Mouse (Mus musculus) adrenal gland, postnatal 14 days (tissue): ENCODE measurements around the gene Runx2. TPM values are rescaled to one million over a fixed set of nuclear protein-coding genes. Genes with fewer than 3 reads are reported as not detected.
A peak's percentile ranks its signal among the peaks of the same experiment; 100 is the strongest.

Source experiments
- DNase-seq: peaks from one replicate; pipeline ENCODE4 v3.0.0; 2021; ENCODE audit warnings: mixed read lengths
- total RNA-seq: library from RNA; stranded (reverse); gene quantifications from 2 replicates; pipeline ENCODE4 v1.2.3, GENCODE M21; 2021

The Runx2 gene
- total RNA-seq, 1 experiment from 2014 or later = 15.9 TPM

DNA sequence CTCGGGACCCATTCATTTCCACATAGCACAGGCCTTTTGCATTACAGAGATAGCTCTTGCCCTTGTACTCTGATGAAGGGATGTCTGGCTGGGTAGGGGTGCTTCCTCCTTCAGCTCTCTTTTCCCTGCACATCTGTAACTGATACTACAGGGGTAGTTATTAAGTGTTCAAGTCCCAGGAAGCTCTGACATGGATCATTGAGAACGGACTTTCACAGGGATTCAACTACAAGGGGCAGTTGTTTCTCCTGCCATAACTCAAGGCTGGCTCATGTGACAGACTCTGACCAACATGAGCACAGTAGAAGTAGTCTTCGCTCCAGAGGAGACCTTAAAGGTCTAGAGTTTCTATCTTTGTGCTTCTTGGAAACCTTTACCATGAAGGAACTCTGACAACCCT is 226.1 kb downstream of the Runx2 start:
- DNase-seq = no peak

DNA sequence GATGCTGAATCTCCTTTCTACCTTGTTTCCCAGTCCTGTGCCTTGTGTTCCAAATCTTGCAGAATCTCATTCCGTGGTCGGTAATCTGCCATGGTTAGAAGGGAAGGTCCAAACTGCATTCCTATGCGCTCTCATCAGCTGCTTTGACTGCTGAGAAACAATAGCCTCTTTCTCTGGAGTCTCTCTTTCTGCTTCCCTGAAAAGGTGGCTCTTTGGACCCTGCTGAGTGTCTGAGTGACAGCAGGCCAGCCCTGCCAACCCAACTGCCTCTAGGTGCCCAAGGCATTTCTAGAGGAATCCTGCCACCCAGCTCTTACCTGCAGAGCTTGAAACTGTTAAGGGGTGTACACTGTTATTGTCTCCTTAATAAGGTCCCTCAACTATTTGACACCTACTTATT is 226.6 kb downstream of the Runx2 start:
- no peak for DNase-seq

DNA sequence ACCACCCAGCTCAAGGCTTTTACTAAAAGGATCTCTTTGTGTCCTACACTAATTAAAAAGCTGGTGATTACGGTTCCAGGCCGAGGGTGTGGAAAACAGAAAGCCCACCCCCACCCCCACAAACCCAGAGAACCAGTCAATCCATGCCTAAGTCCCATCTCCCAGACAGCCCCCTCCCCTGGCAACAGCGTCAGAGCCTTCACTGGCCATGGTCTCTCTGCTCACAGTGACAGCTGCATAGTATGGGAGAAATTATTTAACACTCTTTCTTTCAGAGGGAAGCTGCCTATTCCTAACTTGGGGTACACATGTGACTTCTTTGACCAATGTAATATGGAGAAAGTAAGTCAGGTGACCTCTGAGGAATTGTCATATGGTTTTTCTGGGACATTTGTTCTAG is 228.4 kb downstream of the Runx2 start:
- DNase-seq = no peak

DNA sequence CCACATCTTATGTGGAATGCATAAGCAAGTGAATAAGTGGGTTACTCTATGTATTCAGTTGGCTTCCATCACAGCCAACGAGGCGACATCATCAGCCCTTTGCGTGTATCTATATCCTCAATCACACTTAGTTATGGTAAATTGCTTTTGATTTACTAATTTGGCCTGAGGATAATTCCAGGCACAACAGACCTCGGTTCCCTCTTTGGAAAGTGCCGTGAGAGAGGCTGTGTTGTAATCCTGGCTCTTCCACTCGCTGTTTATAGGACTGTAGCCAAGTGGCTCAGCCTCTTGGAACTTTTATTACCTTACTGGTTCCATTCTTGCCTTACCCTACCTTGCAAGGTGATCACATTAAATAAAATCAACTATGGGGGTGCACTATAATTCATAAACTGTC is 229.8 kb downstream of the Runx2 start:
- no peak for DNase-seq

DNA sequence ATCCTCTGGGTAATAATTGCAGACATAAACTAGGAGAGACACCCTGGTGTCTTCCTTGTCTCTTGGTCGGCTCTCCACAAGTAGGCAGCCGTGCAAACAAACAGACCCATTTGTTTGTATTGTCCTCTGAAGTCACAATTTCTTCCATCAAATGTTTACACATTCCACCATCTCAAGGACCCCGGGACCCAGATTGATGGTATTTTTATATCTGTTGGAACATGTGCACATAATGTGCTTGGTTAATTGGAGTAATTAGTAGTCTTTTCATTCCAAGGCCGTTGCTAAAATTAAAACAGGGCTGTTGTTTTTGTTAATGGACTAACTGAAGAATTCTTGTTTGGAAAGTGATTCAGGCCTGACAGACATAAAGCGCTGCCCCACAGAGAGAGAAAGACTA is 236.8 kb downstream of the Runx2 start:
- DNase-seq = no peak

DNA sequence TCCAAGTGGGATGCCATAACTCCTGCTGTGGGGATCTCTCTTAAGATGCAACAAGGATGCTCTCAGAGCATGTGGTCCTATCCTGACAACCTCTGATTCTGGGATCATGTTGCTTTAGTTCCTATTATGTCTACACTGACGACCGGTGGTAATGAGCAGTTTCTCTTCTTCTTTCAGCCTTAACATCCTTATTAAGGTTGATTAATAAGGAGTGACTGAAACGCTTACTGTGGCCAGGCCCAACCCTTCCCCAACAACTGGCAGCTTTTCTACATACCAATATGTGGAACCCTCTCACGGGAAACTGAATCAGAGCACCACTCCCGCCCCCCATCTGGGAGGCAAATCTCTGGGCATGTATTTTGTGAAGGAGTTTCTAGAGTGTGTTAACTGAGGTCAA is 243.7 kb downstream of the Runx2 start:
- no peak for DNase-seq

DNA sequence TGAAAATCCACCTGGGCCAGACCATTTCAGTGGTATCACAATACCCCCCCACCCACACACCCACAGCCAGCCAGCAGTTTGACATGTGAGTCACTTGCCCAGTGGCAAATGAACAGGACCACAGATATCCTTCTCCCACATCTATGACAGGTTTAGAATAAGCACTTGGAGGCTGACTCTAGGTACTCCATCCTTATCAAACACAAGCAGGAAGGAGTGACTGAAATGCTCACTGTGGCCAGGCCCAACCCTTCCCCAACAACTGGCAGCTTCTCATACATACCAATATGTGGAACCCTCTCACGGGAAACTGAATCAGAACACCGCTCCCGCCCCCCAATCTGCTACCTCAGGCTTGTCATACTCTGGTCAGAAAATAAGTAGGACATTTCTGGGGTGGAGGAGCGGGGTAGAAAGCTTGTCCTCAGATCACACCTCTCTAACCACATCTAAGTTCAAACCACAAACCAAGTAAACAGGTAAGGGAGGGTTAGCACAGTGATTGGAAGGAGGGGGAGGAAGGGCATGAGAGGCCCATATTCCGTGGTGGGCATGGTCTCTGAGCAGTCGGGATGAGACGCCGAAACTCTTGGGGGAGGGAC is 245.5 kb downstream of the Runx2 start:
- DNase-seq = no peak

DNA sequence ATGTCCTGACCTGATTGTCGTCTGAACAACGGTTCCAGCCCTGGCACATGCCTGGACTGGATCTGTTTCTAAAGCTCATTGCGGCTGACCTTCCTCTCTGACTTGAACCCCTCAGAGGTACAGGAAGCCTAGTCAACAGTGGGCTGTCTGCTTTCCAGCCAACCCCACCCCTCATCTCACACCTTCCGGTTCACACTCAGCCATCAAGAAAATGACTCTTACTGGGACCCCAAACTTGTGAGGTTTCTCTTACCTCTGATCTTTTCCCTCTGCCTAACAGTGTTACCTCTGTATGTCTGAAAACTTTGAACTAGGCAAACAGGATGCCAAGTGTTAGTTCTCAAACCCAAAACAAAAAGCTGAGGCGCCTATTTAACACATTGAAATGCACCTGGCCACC is 247.6 kb downstream of the Runx2 start:
- no peak for DNase-seq

GRCm38 (mm10) chr17:44565884-44566515 is 248.6 kb downstream of the Runx2 start:
- DNase-seq = no peak

DNA sequence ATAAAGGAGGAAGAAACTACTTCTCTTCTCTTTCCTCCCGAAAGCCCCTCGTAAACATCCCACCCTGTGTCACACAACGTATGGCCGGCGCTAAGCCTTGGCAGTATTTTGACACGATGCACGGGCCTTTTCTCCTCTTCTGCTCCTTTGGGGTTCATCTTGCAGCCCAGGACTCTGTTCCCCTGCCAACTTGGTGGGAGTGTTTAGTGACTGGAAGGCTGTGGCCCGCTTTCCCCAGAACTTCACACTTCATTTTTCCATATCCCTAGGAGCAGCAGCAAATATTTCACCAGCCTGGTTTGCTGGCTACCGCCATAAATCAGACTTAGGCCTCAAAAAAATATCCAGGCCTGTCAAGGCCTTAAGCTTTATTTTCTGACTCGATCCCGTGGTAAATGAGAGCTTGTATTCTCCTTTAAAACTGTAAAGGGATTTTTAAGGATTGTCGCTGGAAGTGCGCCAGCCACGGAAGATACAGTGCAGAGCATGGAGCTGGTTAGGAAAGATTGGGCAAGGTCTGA is 249.2 kb downstream of the Runx2 start:
- peak; percentile 33 for DNase-seq

GRCm38 (mm10) chr17:44564611-44565198 is 249.9 kb downstream of the Runx2 start:
- DNase-seq = no peak

DNA sequence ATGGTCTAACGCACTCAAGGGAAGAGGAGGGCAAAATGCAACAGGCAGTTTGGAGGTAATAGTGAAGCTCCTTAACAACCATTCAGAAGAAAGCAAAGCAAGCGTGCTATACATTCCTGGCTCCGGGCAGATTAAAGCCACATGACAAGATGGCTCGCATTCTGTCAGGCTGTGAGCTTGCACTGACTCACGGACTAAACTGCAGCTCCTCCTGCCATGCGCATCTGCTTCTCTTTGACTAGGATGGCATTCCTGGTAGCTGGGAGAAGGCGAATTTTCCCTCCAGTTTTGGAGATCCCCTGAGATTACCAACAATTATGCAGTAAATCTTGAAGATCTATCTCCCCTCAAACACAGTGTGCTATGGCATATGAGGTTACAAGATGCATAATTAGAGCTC is 254.6 kb downstream of the Runx2 start:
- no peak for DNase-seq

DNA sequence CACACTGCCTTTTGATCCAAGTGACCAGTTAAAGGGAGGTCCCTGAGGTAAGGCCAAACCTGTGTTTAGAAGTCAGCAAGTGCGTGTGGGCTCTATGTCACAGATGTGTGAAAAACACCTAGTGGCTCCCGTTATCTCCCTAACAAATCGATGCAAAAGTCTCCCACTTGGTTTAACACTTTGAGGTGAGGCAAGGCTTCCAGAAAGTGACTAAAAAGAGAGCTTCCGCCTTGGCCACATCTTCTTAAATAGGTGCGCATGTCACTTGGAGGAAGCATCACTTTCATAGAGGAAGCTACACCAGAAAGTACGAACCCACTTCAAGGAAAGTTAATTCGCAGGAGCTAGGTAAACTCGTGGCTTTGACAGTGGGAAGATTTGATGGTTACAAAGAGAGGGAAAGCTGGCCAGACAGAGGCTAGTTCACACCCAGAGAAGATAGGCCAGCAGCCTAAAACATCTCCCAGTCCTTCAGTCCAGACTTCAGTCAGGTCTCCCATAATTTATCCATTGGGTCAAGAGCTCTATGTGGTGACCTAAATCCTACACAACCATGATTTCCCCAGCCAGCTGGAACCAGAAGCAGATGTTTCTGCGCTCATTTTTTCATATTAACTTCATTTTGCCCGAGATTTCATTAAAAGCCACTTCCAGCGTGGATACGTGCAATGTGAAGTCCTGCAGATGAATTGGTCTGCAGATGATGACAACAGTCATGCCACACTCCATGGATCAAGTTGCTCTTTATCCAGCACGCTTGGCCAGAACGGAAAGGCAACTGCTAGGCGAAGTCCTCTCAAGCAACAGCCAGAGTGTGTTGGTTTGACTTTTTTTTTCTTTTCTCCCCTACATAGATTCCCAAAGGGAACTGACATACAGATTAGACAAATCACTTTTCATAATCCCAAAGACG is 257.1 kb downstream of the Runx2 start:
- DNase-seq = no peak

DNA sequence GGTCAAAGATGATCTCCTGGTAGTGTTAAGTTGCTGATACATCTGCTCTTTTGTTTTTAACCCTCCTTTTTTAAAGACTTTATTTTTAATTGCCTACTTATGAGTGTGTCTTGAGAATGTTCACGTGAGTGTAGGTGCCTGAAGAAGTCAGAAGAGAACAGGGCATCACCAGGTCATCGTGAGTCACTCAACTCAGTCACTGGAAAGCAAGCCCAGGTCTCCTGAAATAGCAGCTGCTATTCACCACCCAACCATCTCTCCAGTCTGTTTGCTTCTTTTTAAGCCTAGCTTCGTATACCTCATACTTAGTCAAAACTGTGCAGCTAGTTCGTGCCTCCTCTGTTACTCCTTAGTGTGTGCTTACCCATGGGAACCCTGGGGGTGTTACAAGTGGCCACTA is 259.7 kb downstream of the Runx2 start:
- DNase-seq = no peak

- no peak for DNase-seq
Measured at GRCm38 (mm10) chr17:44549551-44549950, 265.0 kb downstream of the Runx2 start.

- no peak for DNase-seq
Measured at GRCm38 (mm10) chr17:44547922-44548321, 266.7 kb downstream of the Runx2 start.

DNA sequence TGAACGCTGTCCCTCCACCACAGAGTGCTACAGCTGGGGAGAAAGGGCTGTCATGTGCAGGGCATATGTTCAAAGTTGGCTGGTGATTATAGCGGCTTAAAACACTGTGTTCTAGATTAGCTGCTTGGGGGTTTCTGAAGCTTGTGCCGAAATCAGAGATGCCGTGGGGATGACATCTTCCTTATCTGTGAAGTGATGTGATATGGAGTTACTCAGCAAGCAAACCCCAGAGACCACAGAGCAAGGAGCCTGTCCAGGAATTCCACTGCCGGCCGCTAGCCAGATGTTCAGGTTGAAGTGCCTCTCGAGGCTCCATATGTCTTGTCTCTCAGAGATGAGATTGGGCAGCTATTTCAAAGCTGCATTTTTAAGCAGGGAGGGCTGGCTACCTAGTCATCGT is 267.8 kb downstream of the Runx2 start:
- DNase-seq = no peak

DNA sequence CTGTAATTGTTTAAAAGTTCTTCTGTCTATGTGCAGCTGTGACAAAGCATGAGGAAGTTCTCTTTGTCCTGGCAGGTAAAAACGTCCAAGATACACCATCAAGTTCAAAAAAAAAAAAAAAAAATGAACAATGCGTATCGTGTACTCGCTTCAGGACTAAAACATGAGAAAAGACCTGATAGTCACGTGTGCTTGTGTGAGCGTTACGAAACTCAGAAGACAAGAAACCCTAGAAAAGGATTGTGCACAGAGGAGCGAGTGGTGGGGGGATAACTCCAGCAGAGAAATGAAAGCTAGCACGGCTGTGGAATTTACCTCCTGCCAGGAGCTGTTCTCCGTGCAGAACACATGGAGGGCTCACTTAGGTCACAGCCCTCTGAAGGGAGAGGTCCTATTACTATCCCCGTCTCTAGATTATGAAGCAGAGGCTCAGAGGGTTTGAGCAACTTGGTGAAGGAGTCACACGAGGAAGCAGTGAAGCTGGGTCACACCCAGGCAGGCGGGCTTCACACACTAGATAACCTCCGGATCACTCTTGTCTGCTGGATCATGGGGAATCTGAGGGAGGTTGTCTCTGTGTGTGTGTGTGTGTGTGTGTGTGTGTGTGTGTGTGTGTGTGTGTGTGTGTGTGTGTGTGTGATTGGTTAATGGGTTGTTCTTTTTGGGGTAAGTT is 269.3 kb downstream of the Runx2 start:
- no peak for DNase-seq

GRCm38 (mm10) chr17:44542706-44543105 is 271.9 kb downstream of the Runx2 start:
- no peak for DNase-seq

DNA sequence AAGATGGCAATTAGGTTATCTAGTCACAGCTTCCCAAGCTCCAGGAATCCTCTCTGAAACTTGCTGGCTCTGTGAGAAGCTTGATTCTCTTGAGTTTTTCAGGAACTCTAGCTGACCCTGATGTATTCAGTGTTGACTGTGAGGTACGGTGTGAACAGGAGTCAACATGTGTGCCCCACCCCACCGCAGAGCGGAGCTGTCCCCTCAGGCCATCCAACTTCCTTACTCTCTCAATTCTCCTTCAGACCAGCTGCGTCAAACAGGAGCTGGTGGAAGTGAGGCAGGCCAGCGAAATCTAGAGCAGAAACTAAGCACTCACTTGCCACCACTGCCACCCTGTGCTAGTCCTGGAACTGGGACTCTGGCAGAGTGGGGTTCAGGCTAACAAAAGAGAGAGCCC is 273.9 kb downstream of the Runx2 start:
- no peak for DNase-seq

GRCm38 (mm10) chr17:44538921-44539320 is 275.7 kb downstream of the Runx2 start:
- no peak for DNase-seq

DNA sequence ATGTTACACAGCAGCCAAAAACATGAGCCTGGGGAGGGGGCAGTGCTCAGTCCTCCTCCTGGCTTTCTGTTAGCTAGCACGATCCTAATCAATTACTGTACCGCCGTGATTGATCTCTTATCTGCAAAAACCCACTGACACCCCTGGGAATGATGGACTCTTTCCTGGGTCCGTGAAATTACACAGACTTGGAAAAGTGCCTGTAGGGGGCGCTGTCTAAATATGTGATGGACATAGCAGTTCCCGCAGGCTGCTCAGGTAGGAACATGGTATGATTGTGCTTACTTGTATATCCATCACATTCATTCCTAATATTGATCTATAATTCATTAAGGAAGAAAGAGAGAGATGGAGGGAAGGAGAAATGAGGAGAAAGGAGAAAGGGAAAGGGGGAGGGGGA is 284.6 kb downstream of the Runx2 start:
- peak; percentile 44 for DNase-seq
